8 mouse cellular contexts compared by ENCODE assay signal in genomic region chr12:80574825-80575371, GRCm38 (mm10). TPM values are rescaled to one million over a fixed set of nuclear protein-coding genes. Genes with fewer than 3 reads are reported as not detected.
DNase-seq lines count a peak whose midpoint lies in the region; ATAC-seq and TF ChIP-seq lines count a peak whose summit lies in the region.

No protein-coding gene starts in this region.

- TF ChIP-seq EP300 in stomach, postnatal 0 days (optimal IDR thresholded peaks at IDR 0.05): no peak

- no peak overlapping the region; the same call in 1 of the 2 replicates for H3K9ac ChIP-seq in heart, embryonic 11.5 days (ENCODE audit: low read depth, low read length)
- H3K9ac ChIP-seq in stomach, postnatal 0 days (ENCODE audit: low read length): no peak overlapping the region
- no peak overlapping the region for H3K9ac ChIP-seq in liver, embryonic 11.5 days (ENCODE audit: low read depth, low read length)

- H3K9me3 ChIP-seq in heart, embryonic 11.5 days (replicated peaks; ENCODE audit: control insufficient read depth, low read length): no peaks in the 10 kb centered on the region
- no peaks in the 10 kb centered on the region for H3K9me3 ChIP-seq in stomach, postnatal 0 days (ENCODE audit: control insufficient read depth, low read length)
- H3K9me3 ChIP-seq in liver, embryonic 11.5 days (ENCODE audit: control insufficient read depth, low read length): no peaks in the 10 kb centered on the region

- peak; percentile 56 for DNase-seq in testis, postnatal 10 days (ENCODE audit: low spot score)
- no peak for DNase-seq in testis, postnatal 14 days (ENCODE audit: low spot score)
- peak; percentile 68 to 85 for DNase-seq in left cerebral cortex, postnatal 25 days (ENCODE audit: low spot score in 2 of 2)
- no peak for DNase-seq in stomach, postnatal 0 days (ENCODE audit: low spot score)
- DNase-seq in liver, embryonic 11.5 days (ENCODE audit: low spot score): no peak
- no peak for DNase-seq in thymus, postnatal 14 days
- DNase-seq in urinary bladder, postnatal 36 days (ENCODE audit: low spot score in 2 of 2): no peak

- no peaks in the 10 kb centered on the region for H3K27me3 ChIP-seq in heart, embryonic 11.5 days (ENCODE audit: control insufficient read depth, insufficient read depth, low read length)
- no peaks in the 10 kb centered on the region for H3K27me3 ChIP-seq in stomach, postnatal 0 days (ENCODE audit: control insufficient read depth, insufficient read depth, low read length)
- H3K27me3 ChIP-seq in liver, embryonic 11.5 days (replicated peaks; ENCODE audit: control insufficient read depth, insufficient read depth, low read length): peaks cover 8% of the 10 kb centered on the region; the same call in 1 of the 2 replicates

- H3K4me2 ChIP-seq in heart, embryonic 11.5 days: peak overlapping the region; percentile 42
- 0 out of 2 replicates have a peak overlapping the region, but pooled peaks have one; percentile 27 for H3K4me2 ChIP-seq in stomach, postnatal 0 days (replicated peaks; ENCODE audit: low read depth)
- no peak overlapping the region for H3K4me2 ChIP-seq in liver, embryonic 11.5 days

- no peak for TF ChIP-seq CTCF in stomach, postnatal 0 days (IDR thresholded peaks at IDR 0.05; ENCODE audit: low read depth)

- no peak for ATAC-seq in heart, embryonic 11.5 days (replicated peaks; ENCODE audit: insufficient number of reproducible peaks, low FRiP score, low TSS enrichment)
- ATAC-seq in stomach, postnatal 0 days (ENCODE audit: low FRiP score, low TSS enrichment): no peak
- ATAC-seq in liver, embryonic 11.5 days (replicated peaks; ENCODE audit: low FRiP score): no peak

- peaks cover 17% of the 10 kb centered on the region for H3K4me1 ChIP-seq in heart, embryonic 11.5 days (ENCODE audit: control insufficient read depth, insufficient read depth, low read length)
- no peaks in the 10 kb centered on the region for H3K4me1 ChIP-seq in stomach, postnatal 0 days (replicated peaks; ENCODE audit: control insufficient read depth, insufficient read depth)
- H3K4me1 ChIP-seq in liver, embryonic 11.5 days (replicated peaks; ENCODE audit: control insufficient read depth, insufficient read depth, low read length): no peaks in the 10 kb centered on the region; the same call in 1 of the 2 replicates

- no peak overlapping the region for H3K4me3 ChIP-seq in heart, embryonic 11.5 days (ENCODE audit: low read depth, low read length)
- no peak overlapping the region for H3K4me3 ChIP-seq in stomach, postnatal 0 days (ENCODE audit: low read depth, low read length)
- H3K4me3 ChIP-seq in liver, embryonic 11.5 days (ENCODE audit: low read depth, low read length): no peak overlapping the region

- 18% methylated on average over 15 of the region's 15 CpGs for WGBS in heart, embryonic 11.5 days (ENCODE audit: insufficient replicate concordance)
- 35% methylated on average over 15 of the region's 15 CpGs for WGBS in stomach, postnatal 0 days
- 25% methylated on average over 15 of the region's 15 CpGs for WGBS in liver, embryonic 11.5 days

- intact Hi-C loops in left cerebral cortex, postnatal 25 days (cut with DNase I): loop anchor here (2.0 to 5.0 kb wide), 2 partner anchors 38 to 56 kb away; partner anchors contain the start of gene Galnt16

- no peaks in the 10 kb centered on the region for H3K36me3 ChIP-seq in heart, embryonic 11.5 days (ENCODE audit: control insufficient read depth, insufficient read depth, low read length)
- no peaks in the 10 kb centered on the region for H3K36me3 ChIP-seq in stomach, postnatal 0 days (ENCODE audit: control insufficient read depth, insufficient read depth, low read length)
- no peaks in the 10 kb centered on the region for H3K36me3 ChIP-seq in liver, embryonic 11.5 days (ENCODE audit: control insufficient read depth, insufficient read depth, low read length)

- H3K27ac ChIP-seq in heart, embryonic 11.5 days (ENCODE audit: low read depth, low read length): peak overlapping the region; percentile 41; the same call in 1 of the 2 replicates
- no peak overlapping the region for H3K27ac ChIP-seq in stomach, postnatal 0 days (replicated peaks)
- H3K27ac ChIP-seq in liver, embryonic 11.5 days (ENCODE audit: low read depth, low read length): no peak overlapping the region

RNA-seq across cellular contexts. Expression of gene Galnt16, which starts 56.8 kb away (rescaled TPM):
- 1.0 and 1.3 TPM in 2 replicates for polyA plus RNA-seq in heart, embryonic 11.5 days (2014; fragmentation: Nextera tagmentation; extraction: Ambion mirVana)
- total RNA-seq in left cerebral cortex, postnatal 25 days (2021): 10 to 100 TPM; 79.8 to 83.1 TPM
- 6.1 and 6.3 TPM in 2 replicates for polyA plus RNA-seq in stomach, postnatal 0 days (2015; fragmentation: Nextera tagmentation; extraction: Ambion mirVana)
- 0.92 TPM in 2 replicates for polyA plus RNA-seq in liver, embryonic 11.5 days (2014; fragmentation: Nextera tagmentation; extraction: Ambion mirVana)

Comparison
In these comparisons a context has a peak if more than half of its experiments do, and no peak if none do; other contexts are left out.
1. DNase-seq: peak in testis, postnatal 10 days (single experiment) and left cerebral cortex, postnatal 25 days (2 of 2); none in testis, postnatal 14 days (single experiment), stomach, postnatal 0 days (single experiment), liver, embryonic 11.5 days (single experiment), thymus, postnatal 14 days (single experiment) and urinary bladder, postnatal 36 days (0 of 2).